Mouse (Mus musculus) bone marrow macrophage, adult 2 months (primary cell): ENCODE measurements around the gene Opn4.

Source experiments
- CTCF ChIP-seq: IDR thresholded peaks from 2 replicates; pipeline ENCODE4 v1.5.1; 2012; ENCODE audit warnings: low read depth, mild to moderate bottlenecking, low read length, moderate library complexity
- POLR2A ChIP-seq: IDR thresholded peaks from 2 replicates; pipeline ENCODE4 v1.6.1; 2012; ENCODE audit warnings: mild to moderate bottlenecking, low read depth, low read length, borderline replicate concordance

GRCm38 (mm10) chr14:34571610-34572387 lies 28.1 kb downstream of the Opn4 start:
- no peak for TF ChIP-seq POLR2A
- TF ChIP-seq CTCF, result no peak
